Mouse (Mus musculus) megakaryocyte, embryonic 14.5 days (primary cell): ENCODE measurements around the gene Nfib.

ENCODE experiments used
- FLI1 ChIP-seq: IDR thresholded peaks from 2 replicates; pipeline ENCODE4 v1.6.1; 2012; ENCODE audit warnings: low read length, inconsistent platforms, mixed read lengths
- GATA1 ChIP-seq: IDR thresholded peaks from 3 replicates; pipeline ENCODE4 v1.6.1; 2012; ENCODE audit warnings: mixed read lengths, low read length, inconsistent platforms, borderline replicate concordance

- no peak for TF ChIP-seq FLI1
- no peak for TF ChIP-seq GATA1
Measured at GRCm38 (mm10) chr4:82704079-82704830, 1.3 kb downstream of the Nfib start.
